Mouse (Mus musculus) brown adipose tissue, adult 24 weeks (tissue): ENCODE measurements at regions not wholly inside any gene's neighbourhood (a gene's known extent, or its start where the extent isn't known, plus 50 kb on each side); places are given as distances from the start of the nearest gene placed in this dataset.

Source experiments
- H3K27ac ChIP-seq: fragments of 200-500 bp; replicated peaks from 2 replicates; pipeline ENCODE4 v1.5.1; 2012; ENCODE audit warnings: low read depth, mild to moderate bottlenecking, low read length
- H3K4me1 ChIP-seq: fragments of 200-500 bp; 2 replicates; pipeline ENCODE4 v1.6.1; 2012; ENCODE audit warnings: low read length, mixed read lengths; ENCODE audit not compliant: control insufficient read depth, insufficient read depth, insufficient read length
- H3K4me3 ChIP-seq: fragments of 200-500 bp; 2 replicates; pipeline ENCODE4 v1.5.1; 2012; ENCODE audit warnings: low read depth, mild to moderate bottlenecking, low read length, moderate library complexity; ENCODE audit not compliant: insufficient read depth

GRCm38 (mm10) chr14:24908377-24908776 lies 421.5 kb downstream of the Rps24 start:
- Histone ChIP-seq H3K4me3 (no peak overlapping the region), H3K27ac (no peak overlapping the region), H3K4me1 (no peaks in the 10 kb centered on the region)

GRCm38 (mm10) chr14:24911621-24912020 lies 424.7 kb downstream of the Rps24 start:
- no peaks in the 10 kb centered on the region for H3K4me1 ChIP-seq
- no peak overlapping the region for H3K27ac ChIP-seq
- H3K4me3 ChIP-seq: no peak overlapping the region

DNA sequence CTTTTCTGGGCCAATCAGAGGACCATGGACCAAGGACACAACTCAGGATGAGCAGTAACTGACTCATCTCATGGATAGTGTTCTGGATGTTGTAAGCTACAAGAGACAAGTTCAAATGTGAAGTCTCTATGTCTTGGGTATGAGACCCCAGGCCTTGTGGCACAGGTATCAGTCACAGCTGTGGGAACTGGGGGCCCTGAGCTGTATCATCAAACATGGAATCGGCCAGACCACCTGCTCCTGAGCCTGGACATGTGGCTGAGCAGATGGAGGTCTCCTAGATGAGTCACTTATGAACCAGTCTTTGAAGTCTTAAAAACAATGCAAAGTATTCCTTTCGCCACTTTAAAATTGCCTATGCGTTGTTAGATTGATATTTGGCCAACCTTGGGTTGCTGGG lies 432.1 kb downstream of the Rps24 start:
- no peak overlapping the region for H3K27ac ChIP-seq
- H3K4me1 ChIP-seq: no peaks in the 10 kb centered on the region
- no peak overlapping the region for H3K4me3 ChIP-seq

GRCm38 (mm10) chr14:24922006-24922405 lies 435.1 kb downstream of the Rps24 start:
- no peak overlapping the region for H3K4me3 ChIP-seq
- no peak overlapping the region for H3K27ac ChIP-seq
- H3K4me1 ChIP-seq: no peaks in the 10 kb centered on the region

DNA sequence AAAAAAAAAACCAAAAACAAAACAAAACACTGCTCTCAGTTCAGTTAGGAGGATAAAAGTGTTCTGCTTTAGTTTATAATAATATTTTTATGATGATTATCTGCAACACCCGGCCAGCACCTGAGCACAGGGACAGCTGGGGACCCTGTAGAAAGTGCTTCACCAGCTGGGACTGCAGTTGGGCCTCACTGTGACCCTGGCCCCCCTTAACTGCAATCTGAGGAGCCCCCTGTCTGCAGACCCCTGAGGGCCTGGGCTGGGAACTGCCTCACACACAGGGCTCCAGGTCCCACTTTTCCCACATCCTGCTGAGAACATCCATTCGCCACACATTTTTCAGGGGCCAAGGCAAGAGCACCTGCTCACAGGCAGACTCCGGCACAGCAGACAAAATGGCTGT lies 437.6 kb downstream of the Rps24 start:
- no peaks in the 10 kb centered on the region for H3K4me1 ChIP-seq

DNA sequence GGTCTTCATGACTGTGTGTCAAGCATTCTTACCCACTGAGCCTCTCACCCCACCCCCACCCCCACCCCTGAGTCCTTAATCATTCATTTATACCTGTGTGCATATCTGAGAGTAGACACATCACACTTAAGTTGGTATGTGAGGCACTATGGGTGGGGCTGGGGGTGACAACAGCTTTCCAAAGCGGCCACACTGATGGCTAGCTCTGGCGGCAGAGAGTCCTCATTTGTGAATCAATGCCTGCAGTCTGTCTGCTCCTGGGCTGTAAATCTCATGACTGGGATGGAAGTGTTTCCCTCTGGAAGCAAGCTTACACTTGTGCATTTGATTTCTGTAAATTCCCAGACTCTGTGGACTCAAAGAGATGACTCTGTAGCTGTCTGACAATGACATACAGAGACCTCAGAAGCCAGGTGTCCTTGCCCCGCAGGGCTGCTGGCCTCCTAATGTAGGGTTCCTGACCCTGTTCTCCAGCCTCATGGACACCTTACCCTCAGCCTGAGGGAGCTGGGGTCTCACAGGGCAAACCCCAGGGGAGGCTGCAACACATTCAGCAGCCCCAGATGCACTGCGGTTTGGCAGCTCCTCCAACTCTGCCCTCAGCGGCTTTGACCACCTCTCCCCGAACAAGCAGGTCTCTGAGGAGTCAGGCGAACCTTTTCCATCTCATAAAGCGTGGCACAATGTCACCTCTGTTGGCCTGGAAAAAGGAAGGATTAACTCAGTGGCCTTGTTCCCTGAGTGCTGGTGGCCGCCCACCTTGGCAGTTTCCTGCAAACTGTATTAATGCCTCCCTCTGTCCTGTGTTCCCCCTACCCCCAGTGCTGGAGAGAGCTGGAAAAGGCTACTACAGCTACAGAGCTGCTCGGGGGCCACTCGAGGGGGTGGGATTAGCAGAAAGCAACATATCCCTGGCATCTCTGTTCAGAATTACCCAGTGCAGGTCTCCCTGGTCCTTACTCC lies 439.4 kb downstream of the Rps24 start:
- Histone ChIP-seq H3K27ac (no peak overlapping the region), H3K4me3 (no peak overlapping the region), H3K4me1 (no peaks in the 10 kb centered on the region)

More for the DNA sequence above, 437.6 kb downstream of the Rps24 start:
- Histone ChIP-seq H3K27ac (no peak overlapping the region), H3K4me3 (no peak overlapping the region)

DNA sequence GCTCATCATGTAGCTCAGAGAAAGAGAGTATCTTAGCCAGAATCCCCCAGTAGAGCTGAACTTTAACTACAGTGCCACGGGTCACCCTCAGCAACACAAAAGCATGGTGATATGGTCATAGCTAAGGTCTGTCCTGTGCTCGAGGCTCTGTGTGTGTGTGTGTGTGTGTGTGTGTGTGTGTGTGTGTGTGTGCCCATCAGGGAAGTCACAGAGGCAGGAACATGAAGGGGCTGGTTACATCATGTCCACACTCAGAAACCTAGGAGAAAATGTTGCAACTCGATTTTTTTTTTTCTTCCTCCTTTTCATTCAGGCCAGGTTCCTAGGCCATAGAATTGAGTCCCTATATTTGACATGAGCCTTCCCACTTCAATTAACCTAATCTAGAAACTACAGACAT lies 441.8 kb downstream of the Rps24 start:
- H3K4me1 ChIP-seq: no peaks in the 10 kb centered on the region
- no peak overlapping the region for H3K27ac ChIP-seq
- H3K4me3 ChIP-seq: no peak overlapping the region

GRCm38 (mm10) chr14:24930251-24930650 lies 443.3 kb downstream of the Rps24 start:
- no peaks in the 10 kb centered on the region for H3K4me1 ChIP-seq
- H3K4me3 ChIP-seq: no peak overlapping the region
- no peak overlapping the region for H3K27ac ChIP-seq

DNA sequence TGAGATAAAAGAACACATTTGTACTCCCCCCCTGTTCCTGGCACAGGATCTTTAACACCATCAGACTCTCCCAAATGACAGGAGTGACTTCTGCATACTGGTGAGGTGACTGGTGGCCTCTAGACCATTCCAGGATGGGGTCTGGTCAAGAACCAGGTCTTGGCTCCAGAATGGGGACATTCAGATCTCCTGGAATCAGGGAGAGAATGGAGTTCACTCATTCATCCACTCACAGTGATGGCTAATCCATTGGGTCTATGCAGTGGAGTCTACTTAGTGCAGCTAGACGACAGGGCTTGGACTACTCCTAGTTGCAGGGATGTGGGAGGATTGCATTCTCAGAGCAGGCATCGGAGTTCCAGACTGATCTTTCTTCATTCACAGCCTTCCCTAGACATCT lies 451.0 kb downstream of the Rps24 start:
- Histone ChIP-seq H3K27ac (no peak overlapping the region), H3K4me1 (peaks cover 7% of the 10 kb centered on the region; the same call in 1 of the 2 replicates), H3K4me3 (no peak overlapping the region)

DNA sequence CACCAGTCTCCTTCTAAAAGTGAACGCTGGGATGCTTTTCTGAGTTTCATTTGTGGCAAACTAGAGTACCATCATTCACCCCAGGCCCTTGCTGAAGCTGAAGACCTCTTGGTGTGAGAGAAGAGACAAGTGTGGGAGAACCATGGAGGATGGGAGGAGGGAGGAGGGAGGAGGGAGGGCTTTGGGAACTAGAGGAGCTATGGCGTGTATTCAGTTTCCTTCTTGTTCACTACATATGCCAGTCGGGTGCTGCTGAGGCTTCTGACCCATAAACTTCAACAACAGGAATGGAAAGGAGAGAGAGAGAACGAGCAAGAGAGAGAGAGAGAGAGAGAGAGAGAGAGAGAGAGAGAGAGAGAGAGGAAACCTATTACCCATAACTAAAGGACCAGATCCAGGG lies 452.1 kb downstream of the Rps24 start:
- no peak overlapping the region for H3K4me3 ChIP-seq
- no peak overlapping the region for H3K27ac ChIP-seq
- peaks cover 7% of the 10 kb centered on the region; the same call in 1 of the 2 replicates for H3K4me1 ChIP-seq

DNA sequence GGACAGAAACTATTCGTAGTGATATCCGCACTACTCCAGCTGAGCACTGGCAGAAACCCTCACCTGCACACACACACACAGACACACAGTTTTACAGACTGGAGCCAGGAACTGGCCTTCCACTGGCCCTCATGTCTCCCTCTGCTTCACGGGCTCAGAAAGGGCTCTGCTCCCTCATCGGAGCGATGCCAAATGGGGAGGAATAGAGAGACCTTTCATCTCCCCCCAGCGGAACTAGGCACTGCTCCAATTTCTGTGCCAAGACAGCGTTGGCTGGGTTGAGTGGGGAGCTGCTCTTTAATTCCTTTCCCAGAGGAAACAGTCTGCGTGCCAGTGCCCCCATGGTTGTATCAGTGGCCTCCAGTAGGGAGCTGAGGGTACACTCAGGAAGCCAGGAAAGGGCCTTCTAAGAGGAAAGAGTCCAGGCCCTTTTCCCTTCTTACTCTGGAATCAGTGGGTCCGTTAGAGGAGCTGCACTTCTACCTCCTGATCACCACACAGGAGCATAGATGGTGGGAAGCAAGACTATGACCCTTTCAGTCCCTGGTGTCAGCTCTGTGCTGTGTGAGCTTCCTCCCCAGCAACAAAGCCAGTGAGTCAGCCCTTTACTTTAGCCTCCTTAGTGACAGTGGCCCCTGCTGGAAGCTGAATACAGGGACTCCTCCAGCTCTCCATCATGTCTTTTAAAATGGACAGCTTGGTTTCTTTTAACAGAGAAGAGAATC lies 452.7 kb downstream of the Rps24 start:
- no peak overlapping the region for H3K4me3 ChIP-seq
- peaks cover 7% of the 10 kb centered on the region; the same call in 1 of the 2 replicates for H3K4me1 ChIP-seq
- no peak overlapping the region for H3K27ac ChIP-seq

GRCm38 (mm10) chr14:24945716-24946115 lies 458.8 kb downstream of the Rps24 start:
- Histone ChIP-seq H3K4me3 (no peak overlapping the region), H3K4me1 (no peaks in the 10 kb centered on the region), H3K27ac (no peak overlapping the region)

- Histone ChIP-seq H3K4me3 (no peak overlapping the region), H3K4me1 (no peaks in the 10 kb centered on the region), H3K27ac (no peak overlapping the region)
Observed at GRCm38 (mm10) chr14:24947084-24947483, 460.2 kb downstream of the Rps24 start.

DNA sequence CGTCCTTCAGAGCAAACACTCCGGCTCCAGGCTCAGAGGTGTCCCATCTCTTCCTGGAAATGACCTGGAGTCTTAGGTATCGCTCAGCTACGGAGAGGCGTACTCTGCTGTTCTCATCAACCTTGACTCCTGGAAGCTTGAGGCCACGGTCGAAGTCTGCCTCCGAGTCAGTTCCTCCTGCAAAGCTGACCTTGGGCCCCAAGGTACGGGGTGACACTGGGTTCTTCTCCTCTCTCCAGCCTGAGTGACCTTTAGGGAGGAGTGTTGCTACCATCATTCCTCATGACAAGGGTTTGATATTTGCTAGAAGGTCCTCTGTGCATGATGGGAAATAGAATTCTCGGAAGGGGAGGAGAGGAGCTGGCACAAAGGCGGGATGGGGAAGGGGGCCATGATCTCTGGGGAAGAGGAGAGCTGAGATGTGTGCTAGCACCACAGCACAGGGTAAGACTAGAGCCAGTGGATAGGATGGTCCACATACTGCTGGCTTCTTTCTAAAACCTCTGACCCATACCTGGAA lies 469.0 kb downstream of the Rps24 start:
- H3K4me1 ChIP-seq: no peaks in the 10 kb centered on the region
- no peak overlapping the region for H3K27ac ChIP-seq
- H3K4me3 ChIP-seq: no peak overlapping the region

- H3K4me3 ChIP-seq: no peak overlapping the region
- H3K4me1 ChIP-seq: no peaks in the 10 kb centered on the region
- no peak overlapping the region for H3K27ac ChIP-seq
Observed at GRCm38 (mm10) chr14:24956528-24957210, 469.7 kb downstream of the Rps24 start.
